Mouse (Mus musculus) ES-E14 (cell line): ENCODE results near the gene Mettl3.

Source experiments
- CHD2 ChIP-seq: IDR thresholded peaks from 2 replicates; pipeline ENCODE4 v1.6.1; 2014; ENCODE audit warnings: mild to moderate bottlenecking, low read depth, low read length, inconsistent platforms
- HCFC1 ChIP-seq: IDR thresholded peaks from 2 replicates; pipeline ENCODE4 v1.6.1; 2012; ENCODE audit warnings: low read length, inconsistent platforms, borderline replicate concordance; ENCODE audit not compliant: insufficient read depth
- MAFK ChIP-seq: IDR thresholded peaks from 2 replicates; pipeline ENCODE4 v1.6.1; 2014; ENCODE audit warnings: mild to moderate bottlenecking, low read depth, low read length, inconsistent platforms; ENCODE audit not compliant: insufficient read depth
- ZC3H11A ChIP-seq: IDR thresholded peaks from 2 replicates; pipeline ENCODE4 v1.6.1; 2012; ENCODE audit warnings: low read depth, mild to moderate bottlenecking, inconsistent platforms, low read length, borderline replicate concordance
- ZNF384 ChIP-seq: IDR thresholded peaks from 2 replicates; pipeline ENCODE4 v1.6.1; 2012; ENCODE audit warnings: low read depth, low read length, inconsistent platforms

DNA sequence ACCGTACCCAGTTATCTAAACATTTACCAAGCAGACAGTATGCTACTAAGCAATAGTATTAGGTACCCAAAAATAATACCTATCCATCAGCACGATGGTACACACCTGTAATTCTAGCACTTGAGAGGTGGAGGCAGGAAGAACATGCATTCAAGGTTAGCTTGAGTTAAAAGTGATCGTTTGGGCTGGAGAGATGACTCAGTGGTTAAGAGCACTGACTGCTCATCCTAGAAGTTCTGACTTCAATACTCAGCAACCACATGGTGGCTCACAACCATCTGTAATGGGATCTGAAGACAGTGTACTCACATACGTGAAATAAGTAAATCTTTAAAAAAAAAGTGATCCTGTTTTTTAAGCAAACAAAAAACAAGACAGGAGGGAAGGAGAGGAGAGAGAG, 58.8 kb downstream of the Mettl3 start:
- TF ChIP-seq MAFK = no peak
- TF ChIP-seq ZC3H11A = no peak
- no peak for TF ChIP-seq ZNF384
- no peak for TF ChIP-seq HCFC1
- no peak for TF ChIP-seq CHD2
